Mouse (Mus musculus) ES-Bruce4 (cell line): Measurements from ENCODE around the gene Adsl.
A peak's percentile ranks its signal among the peaks of the same experiment; 100 is the strongest.

ENCODE experiments used
- CTCF ChIP-seq: IDR thresholded peaks from one replicate; pipeline ENCODE4 v1.8.1; 2011; ENCODE audit warnings: low read depth, low read length
- POLR2A ChIP-seq: IDR thresholded peaks from one replicate; pipeline ENCODE4 v1.8.1; 2011; ENCODE audit warnings: low read length; ENCODE audit not compliant: insufficient read depth

DNA sequence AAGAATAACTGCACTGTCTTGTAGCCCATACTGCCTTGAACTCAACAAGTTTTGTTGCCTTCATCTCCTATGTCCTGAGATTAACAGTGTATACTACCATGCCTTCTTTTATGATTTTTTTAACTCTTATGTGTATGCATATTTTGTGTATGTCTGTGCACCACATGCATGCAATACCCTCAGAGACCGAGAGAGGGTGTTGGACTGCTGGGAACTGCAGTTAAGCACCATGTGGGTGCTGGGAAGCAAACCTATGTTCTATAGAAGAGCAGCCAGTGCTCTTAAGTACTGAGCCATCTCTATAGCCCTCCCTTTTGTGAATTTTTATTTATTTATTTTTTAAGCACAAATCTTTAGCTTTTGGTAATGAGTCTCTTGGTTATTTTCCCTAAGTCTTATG is 34.5 kb upstream of the Adsl start:
- TF ChIP-seq POLR2A (no peak), CTCF (peak; percentile 16)
